Mouse (Mus musculus) stomach, postnatal 0 days (tissue): ENCODE measurements around the gene Tmem56. TPM values are rescaled to one million over a fixed set of nuclear protein-coding genes. Genes with fewer than 3 reads are reported as not detected.

Source experiments
- ATAC-seq: fragments of 200-750 bp; cut with Nextera tagmentation; 2 replicates; pipeline ENCODE4 v1.8.0; 2017; ENCODE audit not compliant: low FRiP score, low TSS enrichment
- DNase-seq: peaks from one replicate; pipeline ENCODE4 v3.0.0-alpha.2; 2016; ENCODE audit warnings: low spot score
- H3K27ac ChIP-seq: fragments of 300-500 bp; sonication (generic); replicated peaks from 2 replicates; pipeline ENCODE4 v1.5.1; 2014; ENCODE audit warnings: mild to moderate bottlenecking, control low read depth
- H3K27me3 ChIP-seq: fragments of 300-500 bp; sonication (generic); 2 replicates; pipeline ENCODE4 v1.6.1; 2014; ENCODE audit warnings: low read length; ENCODE audit not compliant: control insufficient read depth, insufficient read depth
- H3K36me3 ChIP-seq: fragments of 300-500 bp; sonication (generic); 2 replicates; pipeline ENCODE4 v1.6.1; 2014; ENCODE audit warnings: low read length, mixed read lengths; ENCODE audit not compliant: control insufficient read depth, insufficient read depth
- H3K4me1 ChIP-seq: fragments of 300-500 bp; sonication (generic); replicated peaks from 2 replicates; pipeline ENCODE4 v1.6.1; 2014; ENCODE audit warnings: antibody characterized with exemption; ENCODE audit not compliant: control insufficient read depth, insufficient read depth
- H3K4me2 ChIP-seq: fragments of 300-500 bp; sonication (generic); replicated peaks from 2 replicates; pipeline ENCODE4 v1.6.1; 2014; ENCODE audit warnings: low read depth, mild to moderate bottlenecking, control low read depth, moderate library complexity
- H3K4me3 ChIP-seq: fragments of 300-500 bp; sonication (generic); 2 replicates; pipeline ENCODE4 v1.5.1; 2014; ENCODE audit warnings: low read depth, low read length, control low read depth
- H3K9ac ChIP-seq: fragments of 300-500 bp; sonication (generic); 2 replicates; pipeline ENCODE4 v1.6.1; 2014; ENCODE audit warnings: mild to moderate bottlenecking, low read length, control low read depth, mixed read lengths
- H3K9me3 ChIP-seq: fragments of 300-500 bp; sonication (generic); 2 replicates; pipeline ENCODE4 v1.6.1; 2016; ENCODE audit warnings: low read length; ENCODE audit not compliant: control insufficient read depth
- CTCF ChIP-seq: IDR thresholded peaks from 2 replicates; pipeline ENCODE4 v1.5.1; 2016; ENCODE audit warnings: antibody characterized with exemption, low read depth, mild to moderate bottlenecking, moderate library complexity
- EP300 ChIP-seq: optimal IDR thresholded peaks from 2 replicates; pipeline ENCODE3; 2016; ENCODE audit warnings: antibody characterized with exemption
- WGBS: fragments of 180-500 bp; shearing (Covaris S2); extraction: QIAGEN DNeasy Blood & Tissue Kit; methylation state at CpG from one replicate; pipeline ENCODE4 v1.1.7; 2014; 5-methylcytosine and 5-hydroxymethylcytosine counted together
- polyA plus RNA-seq: library from polyadenylated mRNA; unstranded; fragments of >200 nt; fragmentation: Nextera tagmentation; extraction: Ambion mirVana; gene quantifications from 2 replicates; pipeline ENCODE4 v1.2.1, GENCODE M21; 2015

Gene Tmem56
- polyA plus RNA-seq, 1 experiment from 2014 or later: 2.6 TPM

DNA sequence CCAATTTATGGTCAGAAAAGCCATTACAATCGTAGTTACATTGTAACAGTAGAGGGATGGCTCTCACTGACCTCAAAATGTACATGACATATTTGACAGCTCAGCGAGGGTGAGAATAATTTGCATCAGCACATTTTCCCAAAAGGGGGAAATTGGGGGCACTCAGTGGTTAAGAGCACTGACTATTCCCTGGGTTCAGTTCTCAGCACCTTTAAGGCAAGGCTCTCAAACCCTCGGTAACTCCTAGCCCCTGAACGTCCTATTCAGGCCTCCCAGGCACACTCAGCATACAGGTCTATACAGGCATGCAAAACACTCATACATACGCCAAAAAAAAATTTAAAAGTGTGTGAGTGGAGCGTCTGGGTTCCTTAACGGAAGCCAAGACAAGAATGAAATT lies 112.3 kb downstream of the Tmem56 start:
- WGBS: 42% methylated on average over 7 of the region's 7 CpGs
- no peaks in the 10 kb centered on the region for H3K36me3 ChIP-seq
- H3K9ac ChIP-seq: no peak overlapping the region
- 0 out of 2 replicates have a peak, but pooled peaks cover 3% of the 10 kb centered on the region for H3K4me1 ChIP-seq
- H3K4me2 ChIP-seq: peak overlapping the region; percentile 91
- no peak for DNase-seq
- H3K27me3 ChIP-seq: no peaks in the 10 kb centered on the region
- TF ChIP-seq EP300: no peak
- no peak for TF ChIP-seq CTCF
- ATAC-seq: no peak
- peak overlapping the region; percentile 73; the same call in 1 of the 2 replicates for H3K4me3 ChIP-seq
- no peak overlapping the region for H3K27ac ChIP-seq
- H3K9me3 ChIP-seq: no peaks in the 10 kb centered on the region

DNA sequence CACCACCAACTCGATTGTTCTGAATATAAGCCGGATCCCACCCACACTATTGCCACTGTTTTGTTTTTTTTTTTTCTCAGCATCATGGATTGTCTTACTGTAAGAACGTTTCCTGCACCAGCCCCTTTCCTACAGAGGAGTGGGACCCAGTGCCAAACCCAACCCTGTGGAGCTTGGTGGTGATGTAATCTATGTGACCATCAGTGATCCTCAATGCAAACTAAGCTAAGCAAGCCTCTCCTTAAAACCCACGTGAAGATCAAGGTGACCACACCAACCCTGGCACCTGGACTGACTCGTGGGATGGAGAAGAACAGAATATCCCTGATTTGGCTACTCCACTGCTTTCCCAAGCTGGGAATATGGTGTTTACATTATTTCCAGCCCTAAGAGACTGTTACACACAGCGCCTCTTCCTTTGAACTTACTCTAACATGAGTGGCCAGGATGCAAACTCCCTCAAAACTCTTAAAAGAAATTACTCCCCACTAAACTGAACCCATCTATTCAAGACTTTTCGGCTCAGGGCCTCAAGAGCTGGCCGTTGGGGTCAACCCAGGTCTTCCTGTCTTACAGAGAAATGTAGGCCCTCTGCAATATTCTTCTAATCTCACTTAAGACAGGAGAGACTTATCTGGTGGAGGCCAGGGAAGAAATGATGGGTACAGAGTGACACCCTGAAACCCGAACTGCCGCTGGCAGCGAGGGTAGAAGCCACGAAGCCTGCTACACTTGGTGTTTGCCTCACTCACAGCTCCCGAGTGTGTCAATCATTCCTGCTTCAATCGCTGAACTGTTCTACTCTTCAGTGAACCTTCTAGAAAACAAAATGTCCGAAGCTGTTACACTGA lies 113.6 kb downstream of the Tmem56 start:
- H3K4me3 ChIP-seq: no peak overlapping the region
- no peaks in the 10 kb centered on the region for H3K36me3 ChIP-seq
- no peak overlapping the region for H3K9ac ChIP-seq
- no peak overlapping the region for H3K27ac ChIP-seq
- no peaks in the 10 kb centered on the region for H3K9me3 ChIP-seq
- H3K4me2 ChIP-seq: no peak overlapping the region
- H3K27me3 ChIP-seq: no peaks in the 10 kb centered on the region
- ATAC-seq: no peak
- WGBS: 70% methylated on average over 15 of the region's 15 CpGs
- H3K4me1 ChIP-seq: 0 out of 2 replicates have a peak, but pooled peaks cover 3% of the 10 kb centered on the region
- TF ChIP-seq CTCF: no peak
- DNase-seq: no peak

DNA sequence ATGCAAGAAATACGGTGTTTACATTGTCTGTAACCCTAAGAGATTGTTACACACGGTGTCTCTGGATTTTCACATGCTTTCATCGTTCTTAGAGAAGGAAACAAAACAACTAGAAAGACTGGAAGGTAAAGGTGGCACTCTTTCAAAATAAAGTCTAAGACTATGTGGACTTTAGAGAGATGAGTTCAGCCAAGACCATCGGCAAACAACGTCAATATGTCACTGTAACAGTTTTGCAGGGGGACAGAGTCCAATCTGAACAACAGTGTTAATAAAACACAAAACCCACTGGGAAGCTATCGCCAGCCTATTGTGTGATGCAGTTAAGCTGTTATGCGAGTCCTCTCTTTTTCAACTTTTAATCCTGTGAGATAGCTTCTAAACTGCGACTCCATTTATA lies 114.3 kb downstream of the Tmem56 start:
- ATAC-seq (no peak), DNase-seq (no peak)
- 72% methylated on average over 8 of the region's 8 CpGs for WGBS
- Histone ChIP-seq H3K9me3 (no peaks in the 10 kb centered on the region), H3K27me3 (no peaks in the 10 kb centered on the region), H3K36me3 (no peaks in the 10 kb centered on the region), H3K4me1 (0 out of 2 replicates have a peak, but pooled peaks cover 3% of the 10 kb centered on the region), H3K4me3 (no peak overlapping the region), H3K4me2 (no peak overlapping the region), H3K27ac (no peak overlapping the region), H3K9ac (no peak overlapping the region)
- TF ChIP-seq CTCF (no peak), EP300 (no peak)

DNA sequence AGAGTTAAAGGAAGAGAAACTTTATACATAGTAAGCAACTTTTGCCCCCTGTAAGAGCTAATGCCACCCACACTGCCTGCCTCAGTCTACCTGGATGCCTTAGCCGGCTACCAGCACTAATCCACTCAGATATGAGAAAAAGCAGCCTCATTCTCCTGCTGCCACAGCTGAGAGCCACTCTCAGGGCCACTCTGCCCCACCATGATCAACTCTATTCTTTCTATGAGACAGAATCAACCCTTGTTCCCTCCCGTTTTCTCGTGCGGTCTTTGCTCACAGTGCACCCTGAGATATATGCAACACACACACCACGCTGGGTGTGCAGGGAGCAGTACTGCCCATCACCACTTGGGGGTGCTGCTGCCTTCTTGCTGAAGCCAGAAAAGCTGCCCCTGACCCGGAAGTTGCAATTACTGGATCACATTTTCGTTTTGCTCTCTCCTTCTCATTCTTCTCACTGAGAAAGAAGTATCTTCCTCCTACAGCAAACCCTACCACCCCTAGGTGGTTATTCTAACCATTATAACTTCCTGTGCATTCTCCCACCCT lies 119.6 kb downstream of the Tmem56 start:
- Histone ChIP-seq H3K27ac (no peak overlapping the region), H3K36me3 (no peaks in the 10 kb centered on the region), H3K4me3 (no peak overlapping the region), H3K4me1 (no peaks in the 10 kb centered on the region), H3K9me3 (no peaks in the 10 kb centered on the region), H3K4me2 (no peak overlapping the region), H3K27me3 (no peaks in the 10 kb centered on the region), H3K9ac (no peak overlapping the region)
- 53% methylated on average over 7 of the region's 7 CpGs for WGBS
- TF ChIP-seq CTCF: peak; percentile 88
- TF ChIP-seq EP300: no peak
- DNase-seq (peak; percentile 86), ATAC-seq (0 out of 2 replicates have a peak, but pooled peaks have one; percentile 21)

DNA sequence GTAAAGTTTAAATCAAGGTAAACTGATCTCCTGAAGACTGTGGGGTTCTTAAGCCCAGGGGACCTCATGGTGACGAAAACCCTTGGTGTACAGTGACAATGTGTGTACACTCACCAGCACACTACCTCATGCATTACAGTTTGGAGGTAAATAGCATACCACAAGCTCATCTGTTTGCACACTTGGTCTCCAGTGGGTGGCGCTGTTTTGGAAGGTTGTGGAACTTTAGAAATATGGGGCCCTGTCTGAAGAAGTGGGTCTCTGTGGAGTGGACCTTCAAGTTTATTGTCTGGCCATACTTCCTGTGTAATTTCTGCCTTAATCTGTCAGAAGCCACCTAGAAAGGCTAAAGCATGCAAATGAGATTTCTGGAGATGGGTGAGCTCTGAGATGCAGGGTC lies 121.2 kb downstream of the Tmem56 start:
- TF ChIP-seq CTCF: peak; percentile 63
- TF ChIP-seq EP300: no peak
- ATAC-seq (no peak), DNase-seq (peak; percentile 45)
- no peak overlapping the region for H3K9ac ChIP-seq
- no peaks in the 10 kb centered on the region for H3K36me3 ChIP-seq
- H3K4me3 ChIP-seq: no peak overlapping the region
- H3K4me1 ChIP-seq: no peaks in the 10 kb centered on the region
- H3K9me3 ChIP-seq: no peaks in the 10 kb centered on the region
- 51% methylated on average over 2 of the region's 2 CpGs for WGBS
- H3K27ac ChIP-seq: no peak overlapping the region
- no peak overlapping the region for H3K4me2 ChIP-seq
- H3K27me3 ChIP-seq: no peaks in the 10 kb centered on the region

DNA sequence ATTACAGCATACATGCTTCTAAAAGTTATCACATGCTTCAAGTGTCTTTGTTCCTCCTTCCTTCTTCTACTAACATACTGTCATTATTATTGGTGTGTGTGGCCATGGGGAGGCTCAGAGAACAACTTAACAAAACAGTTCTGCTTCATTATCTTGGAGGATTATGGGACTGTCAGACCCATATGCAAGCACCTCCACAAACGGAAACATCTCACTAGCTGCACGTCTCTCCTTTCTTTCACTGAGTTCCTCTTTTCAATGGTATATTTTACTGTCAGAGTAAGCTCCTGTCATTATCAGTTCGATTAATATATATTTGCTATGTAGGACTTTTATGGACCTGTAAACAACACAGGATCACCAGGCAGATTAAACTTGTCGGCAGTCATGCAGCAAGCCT lies 122.5 kb downstream of the Tmem56 start:
- TF ChIP-seq CTCF: no peak
- TF ChIP-seq EP300: no peak
- Histone ChIP-seq H3K9ac (no peak overlapping the region), H3K27me3 (no peaks in the 10 kb centered on the region), H3K9me3 (no peaks in the 10 kb centered on the region), H3K27ac (no peak overlapping the region), H3K36me3 (no peaks in the 10 kb centered on the region), H3K4me3 (no peak overlapping the region), H3K4me2 (no peak overlapping the region), H3K4me1 (no peaks in the 10 kb centered on the region)
- no peak for DNase-seq
- ATAC-seq: no peak
- WGBS: 28% methylated on average over 4 of the region's 4 CpGs
